Mouse (Mus musculus): Measurements from ENCODE around the gene Abcc8.

DNA sequence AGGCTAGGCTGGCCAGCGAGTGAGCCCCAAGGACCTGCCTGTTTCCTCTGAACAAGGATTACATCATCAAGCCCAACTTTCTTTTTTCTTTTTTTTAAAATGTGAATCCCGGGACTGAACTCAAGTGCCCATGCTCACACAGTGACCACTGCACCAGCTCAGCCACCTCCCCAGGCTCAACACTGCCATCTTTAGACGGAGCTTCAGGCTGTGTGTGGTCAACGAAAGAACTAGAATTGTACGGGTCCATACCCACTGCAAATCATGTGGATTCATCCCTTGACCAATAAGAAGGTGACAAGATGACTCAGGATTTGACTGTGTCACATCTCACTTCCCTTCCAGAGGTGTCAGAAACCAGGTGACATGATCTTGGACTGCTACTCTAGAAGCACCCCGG lies 24.9 kb upstream of the Abcc8 start:
- TF ChIP-seq POLR2AphosphoS2 (IDR thresholded peaks at IDR 0.05; ENCODE audit: insufficient read length, low read depth) = no peak
- no peak for TF ChIP-seq CEBPB (IDR thresholded peaks at IDR 0.05; ENCODE audit: insufficient read depth, poor library complexity, severe bottlenecking)
- no peak for TF ChIP-seq POLR2A (IDR thresholded peaks at IDR 0.05; ENCODE audit: insufficient read length, low read depth)
- TF ChIP-seq USF1 (IDR thresholded peaks at IDR 0.05; ENCODE audit: low read depth) = no peak
- TF ChIP-seq MAX (IDR thresholded peaks at IDR 0.05; ENCODE audit: low read depth) = no peak
- TF ChIP-seq REST (IDR thresholded peaks at IDR 0.05; ENCODE audit: insufficient read depth, insufficient read length) = no peak
